Mouse (Mus musculus) adrenal gland, adult 8-10 months (tissue): Measurements from ENCODE around the gene Wnt9a. TPM values are rescaled to one million over a fixed set of nuclear protein-coding genes. Genes with fewer than 3 reads are reported as not detected.
A peak's percentile ranks its signal among the peaks of the same experiment; 100 is the strongest.

Source experiments
- DNase-seq: peaks from one replicate; pipeline ENCODE4 v3.0.0; 2022
- total RNA-seq, 4 experiments: library from RNA; stranded (reverse); gene quantifications; 2 replicates each; pipeline ENCODE4 v1.2.4; 2022

Wnt9a gene
- total RNA-seq, 4 experiments from 2014 or later = 1.2 to 1.5 (median 1.5) TPM

DNA sequence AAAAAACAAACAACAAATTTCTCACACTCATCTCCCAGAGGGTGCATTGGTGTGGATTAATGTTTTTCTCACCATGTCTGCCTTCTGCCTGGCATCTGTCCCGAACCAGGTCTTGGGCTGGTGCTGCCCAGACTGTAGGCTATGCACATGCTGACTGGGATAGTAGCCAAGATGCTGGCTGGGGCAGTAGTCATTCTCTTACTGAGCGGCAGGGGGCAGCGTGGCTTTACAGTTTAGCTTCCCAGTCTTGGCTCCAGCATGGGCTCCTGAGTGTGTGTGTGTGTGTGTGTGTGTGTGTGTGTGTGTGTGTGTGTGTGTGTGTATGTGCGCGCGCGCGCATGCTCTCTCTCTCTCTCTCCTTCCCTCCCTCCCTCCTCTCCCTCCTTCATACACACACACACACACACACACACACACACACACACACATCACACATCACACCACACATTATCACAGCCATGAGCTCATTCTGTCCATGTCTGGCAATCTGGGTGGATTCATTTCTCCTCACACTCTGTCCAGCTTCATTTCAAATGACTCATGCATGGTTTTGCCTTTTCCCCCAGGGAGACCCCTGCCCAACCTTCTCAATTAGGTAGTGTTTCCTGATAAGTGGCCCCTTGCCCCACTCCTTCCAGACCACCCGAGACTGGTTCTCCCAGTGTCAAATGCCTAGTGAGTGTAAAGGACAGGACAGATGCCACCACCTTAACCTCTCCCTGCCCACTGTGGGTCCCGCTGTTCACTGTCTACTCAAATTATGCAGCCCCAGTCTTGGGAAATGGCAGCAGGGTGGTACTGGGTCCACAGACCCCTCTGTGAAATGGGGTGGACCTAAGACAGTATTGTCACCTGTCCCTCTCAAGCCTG is 3.8 kb upstream of the Wnt9a start:
- peak; percentile 78 for DNase-seq

DNA sequence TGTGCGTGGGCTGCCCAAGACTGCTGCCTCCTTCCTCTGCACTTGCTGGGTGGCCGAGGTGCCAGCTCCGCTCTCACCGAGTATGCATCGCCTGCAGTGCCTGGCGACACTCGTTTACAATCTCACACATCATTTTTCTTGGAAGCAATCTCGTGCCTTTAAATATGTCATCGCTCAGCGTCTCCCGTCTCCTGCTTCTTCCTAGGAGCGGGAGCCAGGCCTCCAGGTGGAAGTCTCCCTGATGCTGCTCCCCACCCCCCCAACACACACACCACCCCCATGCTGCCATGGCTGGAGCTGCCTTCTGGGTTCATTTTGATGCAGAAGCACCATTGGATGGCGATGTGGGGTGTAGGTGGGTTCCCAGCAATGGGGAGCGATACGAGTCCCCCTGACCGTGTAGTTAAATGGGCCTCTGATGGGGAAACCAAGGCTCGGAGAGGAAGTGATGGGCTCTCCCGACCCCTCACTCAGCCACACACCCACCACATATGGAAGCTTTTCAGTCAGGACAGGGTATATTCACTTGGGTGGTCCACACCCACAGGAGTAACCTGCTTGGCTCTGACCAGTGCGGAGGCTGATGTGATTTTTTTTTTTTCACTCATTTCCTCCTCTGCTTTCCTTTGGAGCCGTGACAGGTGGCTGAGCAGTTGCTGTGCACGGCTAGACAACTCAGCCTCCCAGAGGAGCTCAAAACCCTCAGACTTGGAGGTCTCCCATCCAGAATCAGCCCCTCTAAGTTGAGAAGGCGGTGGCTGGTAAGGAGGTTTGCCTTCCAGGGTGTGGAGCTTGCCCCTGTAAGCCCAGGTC is 1.5 kb upstream of the Wnt9a start:
- DNase-seq = no peak

DNA sequence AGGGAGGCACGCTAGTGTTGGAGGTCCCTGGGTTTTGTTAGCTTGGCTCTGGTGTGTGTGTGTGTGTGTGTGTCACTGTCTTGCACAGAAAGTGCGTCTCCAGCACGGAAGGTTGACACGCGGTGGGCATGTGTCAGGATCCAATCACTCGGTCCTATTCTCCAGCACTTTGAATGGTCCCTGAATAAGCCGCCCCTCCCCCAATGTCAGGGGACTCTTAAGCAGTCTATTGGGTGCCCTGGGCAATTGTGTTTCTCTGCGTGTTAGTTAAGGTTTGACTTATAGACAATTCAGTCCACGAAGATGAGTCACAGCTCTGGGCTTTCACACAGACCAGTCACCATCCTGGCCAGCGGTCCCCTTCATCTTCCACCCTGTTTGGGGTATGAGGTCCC is 910 bp upstream of the Wnt9a start:
- DNase-seq = no peak

DNA sequence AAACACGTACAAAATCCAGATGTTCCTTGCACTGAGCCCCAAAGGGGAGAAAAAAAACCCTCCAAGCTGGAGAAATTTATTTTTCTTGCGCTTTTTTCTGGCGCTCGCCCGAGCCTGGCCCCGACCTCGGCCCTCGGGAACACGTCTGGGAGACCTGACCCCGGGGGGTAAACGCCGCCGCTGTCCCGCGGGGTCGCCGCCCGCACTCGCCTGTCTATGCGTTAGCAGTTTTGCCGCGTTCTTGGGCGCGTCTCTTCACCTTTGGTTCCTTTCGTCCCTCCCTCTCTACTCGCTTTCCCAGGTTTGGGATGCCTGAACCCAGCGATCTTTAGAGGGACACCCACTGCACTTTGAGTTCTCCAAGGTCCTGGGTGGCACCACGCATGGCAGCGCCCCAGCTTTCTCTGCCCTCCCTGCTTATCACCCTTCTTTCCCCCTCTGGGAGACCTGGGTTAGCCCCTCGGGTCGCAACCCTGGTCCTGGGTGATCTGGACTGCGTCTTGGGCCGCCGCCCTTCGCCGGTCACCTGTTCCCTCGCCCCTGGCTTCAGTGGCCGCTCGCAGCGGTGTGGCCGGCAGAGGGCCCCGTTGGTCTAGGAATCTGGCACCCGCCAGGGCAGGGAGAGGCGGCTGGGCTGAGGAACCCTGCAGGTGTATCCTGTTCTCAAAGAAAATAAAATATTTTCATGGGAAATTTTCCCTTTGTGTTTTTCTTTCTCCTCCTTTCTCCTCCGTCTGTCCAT is 865 bp downstream of the Wnt9a start:
- DNase-seq = peak; percentile 65

DNA sequence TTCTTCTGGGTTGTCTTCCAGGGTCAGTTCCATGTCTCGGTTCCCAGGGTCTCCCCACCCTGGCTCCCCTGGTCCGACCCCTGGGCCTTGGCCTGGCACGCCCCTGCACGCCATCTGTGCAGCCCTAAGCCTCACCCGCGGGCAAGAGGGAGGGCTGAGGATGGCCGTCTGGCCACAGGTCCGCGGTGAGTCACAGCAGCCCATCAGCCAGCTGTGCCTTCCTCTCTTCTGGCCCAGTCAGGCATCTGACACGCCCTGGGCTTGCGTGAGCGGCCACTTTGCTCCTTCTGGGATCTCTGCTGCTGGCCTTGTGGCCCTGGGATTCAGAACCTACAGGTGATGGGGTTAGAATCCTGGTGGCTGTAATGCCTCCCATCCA is 1.4 kb downstream of the Wnt9a start:
- DNase-seq = no peak

DNA sequence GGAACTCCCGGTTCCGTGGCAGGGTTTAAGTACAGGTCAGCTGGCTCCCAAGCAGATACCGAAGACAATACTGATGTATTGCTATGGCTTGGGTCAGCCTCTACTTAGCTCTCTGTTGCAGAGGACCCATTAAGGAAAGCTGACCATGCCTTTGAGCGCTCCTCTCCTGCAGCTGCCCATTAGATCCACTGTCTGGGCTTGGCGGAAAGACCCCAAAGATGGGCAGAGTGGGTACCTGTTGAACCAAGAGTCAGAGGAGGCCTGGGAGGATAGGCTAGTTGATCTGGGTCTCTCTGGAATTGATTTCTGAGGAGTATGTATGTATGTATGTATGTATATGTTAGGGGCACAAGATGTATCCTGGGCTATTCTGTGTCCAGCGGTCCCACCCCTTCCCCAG is 1.9 kb downstream of the Wnt9a start:
- no peak for DNase-seq

DNA sequence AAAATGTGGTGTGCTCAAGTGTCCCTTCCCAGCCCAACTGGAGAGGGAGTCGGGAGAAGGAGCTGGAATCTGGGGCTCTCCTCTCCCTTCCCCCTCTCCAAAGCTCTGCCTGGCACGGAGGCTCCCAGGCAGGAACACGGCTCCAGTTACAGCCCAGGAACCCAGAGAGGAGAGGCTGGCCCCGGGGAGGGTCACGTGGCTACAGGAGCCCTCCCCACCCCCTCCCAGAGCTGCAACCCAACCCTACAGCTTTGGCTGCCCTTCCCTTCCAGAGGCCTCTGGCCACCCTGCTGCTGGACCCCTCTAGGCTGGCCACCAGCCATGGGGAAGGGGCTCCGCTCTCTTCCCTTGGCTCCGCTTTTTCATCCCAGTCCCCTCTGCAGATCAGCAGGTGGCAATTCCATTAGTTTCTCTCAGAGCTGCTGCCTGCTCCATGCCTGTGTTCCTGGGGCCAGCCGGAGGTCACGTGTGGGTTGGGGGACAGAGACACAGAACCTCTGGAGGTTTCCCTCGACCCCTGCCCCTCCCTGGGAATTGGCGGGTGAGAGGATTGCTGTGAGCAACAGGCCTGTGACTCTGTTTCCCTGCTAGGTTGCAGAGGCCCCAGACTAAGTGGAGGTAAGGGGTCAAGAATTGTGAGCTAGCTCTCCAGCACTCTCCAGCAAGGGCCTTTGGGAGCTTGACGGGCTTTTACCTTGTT is 2.5 kb downstream of the Wnt9a start:
- DNase-seq = no peak

DNA sequence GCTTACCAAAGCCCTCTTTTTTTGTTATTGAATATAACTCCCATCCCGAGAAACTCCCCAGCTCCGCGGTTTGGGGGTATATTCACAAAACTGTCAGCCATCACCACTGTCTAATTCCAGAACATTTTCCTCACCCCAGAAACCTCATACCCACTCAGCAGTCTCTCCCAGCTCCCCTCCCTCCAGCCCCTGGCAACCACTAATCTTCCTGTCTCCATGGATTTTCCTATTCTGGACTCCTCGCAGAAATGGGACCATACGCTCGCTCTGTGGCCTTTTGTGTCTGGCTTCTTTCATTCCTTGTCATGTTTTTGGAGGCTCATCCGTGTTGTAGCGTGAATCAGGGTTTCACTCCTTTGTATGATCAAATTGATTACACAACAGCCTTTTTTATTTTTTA is 3.2 kb downstream of the Wnt9a start:
- DNase-seq = no peak

DNA sequence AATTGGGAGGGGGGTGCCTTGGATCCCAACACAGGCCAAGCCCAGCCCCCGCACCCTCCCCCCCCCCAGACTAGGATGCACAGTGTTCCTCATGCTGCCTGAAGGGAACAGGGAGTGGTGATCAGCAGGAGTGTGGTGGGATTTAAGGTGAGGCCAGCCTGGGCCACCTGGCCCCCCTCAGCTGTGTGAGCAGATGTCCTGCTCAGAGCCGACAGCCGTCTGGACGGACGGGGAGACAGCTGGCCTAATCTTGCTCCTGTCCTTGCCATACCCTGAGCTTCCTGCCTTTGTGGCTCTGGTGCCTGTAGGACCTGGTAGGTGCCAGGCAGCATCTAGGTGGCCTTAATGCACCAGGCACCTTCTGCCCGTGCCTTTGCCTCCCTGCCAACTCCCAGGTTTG is 5.3 kb downstream of the Wnt9a start:
- DNase-seq = no peak

DNA sequence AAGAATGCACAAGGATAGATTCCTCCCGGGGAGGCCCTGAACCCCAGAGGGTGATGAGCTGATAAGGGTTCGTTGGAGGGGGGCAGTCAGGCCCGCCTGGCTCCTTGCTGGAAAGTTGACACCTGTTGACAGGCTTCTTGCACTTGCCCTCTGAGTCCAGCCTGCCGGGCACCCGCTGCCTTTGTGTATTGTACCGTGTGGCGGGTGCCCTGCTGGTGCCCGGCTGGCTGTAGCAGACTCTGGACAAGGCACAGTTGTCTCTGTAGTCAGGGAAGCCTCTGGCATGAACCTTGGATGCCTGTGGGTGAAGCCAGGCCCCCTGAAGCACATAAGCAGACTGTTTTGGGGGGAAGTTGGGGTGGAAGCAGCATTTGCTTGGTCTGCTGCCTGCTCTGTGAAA is 5.8 kb downstream of the Wnt9a start:
- DNase-seq = no peak

DNA sequence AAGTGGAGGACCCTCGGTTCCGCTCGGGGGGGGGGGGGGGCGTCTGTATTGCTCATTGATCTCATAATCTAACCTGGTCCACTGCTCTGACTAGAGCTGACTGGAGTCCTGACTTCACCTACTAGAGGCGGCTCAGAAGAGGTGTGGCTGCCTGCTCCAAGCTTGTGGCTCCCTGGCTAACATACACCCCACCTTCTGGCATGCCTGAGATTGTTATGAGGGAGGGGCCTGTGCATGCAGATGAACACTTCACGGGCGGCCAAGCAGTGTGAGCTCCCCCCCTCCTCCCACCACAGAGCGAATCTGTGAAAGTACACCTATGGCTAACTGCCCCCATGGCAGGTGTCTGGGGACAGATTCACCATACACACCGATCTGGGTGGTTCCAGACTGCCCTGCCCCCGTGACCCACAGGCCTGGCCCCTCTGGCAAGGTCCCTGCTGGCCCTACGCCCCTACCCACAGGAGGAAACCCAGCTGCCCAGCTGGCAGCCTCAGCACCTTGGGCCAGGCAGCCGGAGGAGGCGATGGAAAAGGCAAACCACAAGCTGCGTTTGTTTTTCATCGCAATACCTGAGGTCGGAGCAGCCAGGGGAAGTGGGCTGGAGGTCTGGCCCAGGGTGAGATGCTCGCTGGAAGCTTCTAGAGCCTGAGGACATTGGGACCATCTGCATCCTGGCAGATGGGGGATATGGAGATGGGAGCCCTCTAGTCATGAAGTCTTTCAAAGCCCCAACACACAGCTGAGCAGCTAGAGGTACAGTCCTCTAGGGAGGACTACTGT is 6.5 kb downstream of the Wnt9a start:
- no peak for DNase-seq

DNA sequence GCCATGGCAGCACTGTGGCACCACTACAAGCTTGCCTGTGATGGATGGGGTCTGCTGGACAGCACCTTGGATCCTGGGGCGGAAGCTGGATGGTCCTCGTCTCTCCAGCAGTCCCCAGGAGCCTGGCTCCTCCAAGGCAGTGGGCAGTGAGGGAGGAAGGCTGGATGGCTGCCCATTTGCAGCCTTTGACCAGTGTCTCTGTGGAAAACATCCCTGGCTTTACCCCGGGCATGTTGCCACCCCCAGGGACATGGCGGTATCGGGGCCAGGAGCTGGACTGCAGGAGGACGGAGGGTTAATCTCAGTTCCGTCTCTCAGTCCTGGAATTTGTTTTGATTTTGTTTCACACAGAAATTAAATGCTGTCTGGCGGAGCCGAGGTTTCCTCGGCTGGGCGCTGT is 7.2 kb downstream of the Wnt9a start:
- DNase-seq = no peak

DNA sequence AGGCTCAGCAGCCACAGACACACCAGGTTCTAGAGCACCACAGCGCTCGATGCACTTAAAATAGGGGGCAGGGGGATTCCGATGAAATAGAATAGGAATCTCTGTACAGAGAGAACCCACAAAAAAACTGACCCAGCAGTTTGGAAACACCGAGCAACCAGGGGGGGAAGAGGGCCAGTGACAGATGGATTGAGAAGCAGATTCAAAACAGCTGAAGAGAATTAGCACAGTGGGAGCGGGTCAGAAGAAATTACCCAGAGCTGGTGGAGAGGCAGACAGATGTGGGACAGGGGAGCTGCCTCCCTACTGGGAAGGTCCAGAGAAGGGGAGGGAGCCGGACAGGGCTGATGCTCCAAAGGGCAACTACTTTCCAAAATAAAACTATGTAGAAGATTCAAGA is 9.8 kb downstream of the Wnt9a start:
- DNase-seq = no peak

DNA sequence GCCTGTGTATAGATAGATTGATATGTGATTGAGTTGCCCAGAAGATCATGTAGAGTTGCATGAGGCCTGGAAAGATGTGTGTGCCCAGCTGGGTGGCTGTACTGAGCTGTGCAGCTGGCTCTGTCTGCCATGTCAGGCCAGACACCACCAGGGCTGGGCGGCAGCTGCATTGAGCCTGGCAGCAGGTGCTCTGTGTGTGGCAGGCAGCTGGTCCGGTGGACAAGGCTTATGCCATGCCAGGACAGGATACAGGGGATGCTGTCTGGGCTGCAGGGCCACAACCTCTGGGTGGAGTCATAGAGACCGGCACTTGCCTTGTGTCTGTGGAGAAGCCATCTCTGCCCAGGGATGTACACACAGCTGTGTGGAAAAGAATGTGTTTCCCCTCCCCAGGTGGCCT is 16.3 kb downstream of the Wnt9a start:
- DNase-seq = no peak

DNA sequence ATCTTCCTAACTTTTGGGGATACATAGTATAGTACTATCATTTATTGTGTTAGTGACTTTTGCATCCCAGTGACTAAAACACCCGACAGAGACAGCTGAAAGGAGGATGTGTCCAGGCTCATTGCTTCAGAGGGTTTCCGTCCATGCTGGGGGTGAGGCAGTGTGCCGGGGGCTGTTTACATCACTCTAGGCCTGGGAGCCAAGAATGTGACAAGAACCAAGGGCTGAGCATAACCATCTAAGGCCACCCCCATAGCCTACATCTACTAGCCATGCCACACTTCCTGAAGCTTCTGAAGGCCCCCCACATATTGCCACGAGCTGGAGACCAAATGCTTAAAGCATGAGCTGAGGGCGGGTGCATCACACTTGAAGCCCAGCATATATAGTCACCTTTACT is 18.0 kb downstream of the Wnt9a start:
- DNase-seq = no peak

DNA sequence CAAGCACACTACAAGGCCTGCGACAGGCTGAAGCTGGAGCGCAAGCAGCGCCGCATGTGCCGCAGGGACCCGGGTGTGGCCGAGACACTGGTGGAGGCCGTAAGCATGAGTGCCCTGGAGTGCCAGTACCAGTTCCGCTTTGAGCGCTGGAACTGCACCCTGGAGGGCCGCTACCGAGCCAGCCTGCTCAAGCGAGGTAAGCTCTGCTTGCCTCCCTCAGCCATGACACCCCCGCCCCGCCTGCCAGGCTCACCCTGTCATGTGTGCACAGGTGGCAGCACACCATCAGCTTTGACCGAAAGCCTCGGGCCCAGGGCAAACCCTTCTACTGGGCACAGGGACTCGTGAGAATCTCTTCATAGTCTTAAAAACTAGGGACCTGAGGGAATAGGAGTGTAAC is 20.9 kb downstream of the Wnt9a start:
- no peak for DNase-seq

DNA sequence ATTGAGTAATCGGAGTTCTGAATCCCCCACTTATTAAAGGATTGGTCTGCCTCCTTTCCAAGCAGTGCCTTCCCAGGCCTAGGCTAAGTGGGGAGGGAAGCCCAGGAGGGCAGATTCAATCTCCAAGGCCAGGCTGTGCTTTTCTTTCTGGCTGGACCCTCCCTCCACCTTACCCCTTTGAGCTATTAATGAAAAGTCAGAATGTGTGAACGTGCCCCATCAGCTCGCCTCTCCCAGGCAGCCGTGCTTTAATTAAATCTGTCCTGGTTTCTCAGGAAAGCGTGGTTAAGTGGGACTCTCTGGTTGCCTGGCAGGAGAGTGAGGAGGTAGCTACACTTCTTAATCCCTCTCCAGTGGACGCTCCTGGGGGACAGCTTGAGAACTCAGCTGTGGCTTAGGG is 22.9 kb downstream of the Wnt9a start:
- no peak for DNase-seq

DNA sequence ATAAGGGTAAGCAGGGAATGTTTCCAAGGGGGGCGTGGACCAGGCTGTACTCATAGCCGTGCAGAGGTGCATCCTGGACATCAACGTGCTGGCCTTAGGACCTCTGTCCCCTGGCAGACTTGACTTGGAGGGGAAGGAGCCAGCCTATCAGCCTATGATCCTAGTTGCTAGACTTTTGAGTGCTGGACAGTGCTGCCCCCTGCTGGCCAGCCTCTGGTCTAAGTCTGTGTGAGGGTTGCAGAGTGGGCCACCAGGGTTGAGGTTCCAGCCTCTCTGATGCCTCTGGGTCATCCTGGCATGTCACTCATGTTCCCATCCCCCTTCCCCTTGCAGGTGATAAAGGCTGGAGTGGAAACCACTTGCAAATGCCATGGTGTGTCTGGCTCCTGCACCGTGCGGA is 23.8 kb downstream of the Wnt9a start:
- peak; percentile 14 for DNase-seq

DNA sequence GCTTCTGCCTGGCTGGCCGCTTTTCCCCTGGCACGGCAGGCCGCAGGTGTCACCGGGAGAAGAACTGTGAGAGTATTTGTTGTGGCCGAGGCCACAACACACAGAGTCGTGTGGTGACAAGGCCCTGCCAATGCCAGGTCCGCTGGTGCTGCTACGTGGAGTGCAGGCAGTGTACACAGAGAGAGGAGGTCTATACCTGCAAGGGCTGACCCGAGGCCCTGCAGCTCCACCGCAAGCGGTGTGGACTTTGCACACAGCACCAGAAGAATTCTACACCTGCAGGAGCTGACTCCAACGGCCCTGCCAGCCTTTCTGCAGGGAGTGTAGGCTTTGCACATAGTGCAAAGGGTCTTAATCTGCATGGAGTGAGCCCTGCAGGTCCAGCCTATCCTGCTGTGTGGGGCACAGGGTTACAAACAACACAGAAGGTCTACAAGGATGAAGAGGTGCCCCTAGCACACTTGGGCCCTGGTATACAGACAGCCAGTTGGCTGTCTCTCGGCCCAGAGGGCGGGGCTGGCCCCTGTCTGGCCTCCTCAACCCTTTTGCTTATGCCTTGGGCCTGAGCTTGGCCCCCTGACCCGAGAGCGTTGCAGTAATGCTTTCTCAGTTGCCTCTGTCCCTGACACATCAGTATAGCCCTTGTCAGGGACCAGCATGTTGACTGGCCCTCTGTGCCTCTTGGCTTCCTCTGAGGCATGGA is 24.6 kb downstream of the Wnt9a start:
- no peak for DNase-seq

DNA sequence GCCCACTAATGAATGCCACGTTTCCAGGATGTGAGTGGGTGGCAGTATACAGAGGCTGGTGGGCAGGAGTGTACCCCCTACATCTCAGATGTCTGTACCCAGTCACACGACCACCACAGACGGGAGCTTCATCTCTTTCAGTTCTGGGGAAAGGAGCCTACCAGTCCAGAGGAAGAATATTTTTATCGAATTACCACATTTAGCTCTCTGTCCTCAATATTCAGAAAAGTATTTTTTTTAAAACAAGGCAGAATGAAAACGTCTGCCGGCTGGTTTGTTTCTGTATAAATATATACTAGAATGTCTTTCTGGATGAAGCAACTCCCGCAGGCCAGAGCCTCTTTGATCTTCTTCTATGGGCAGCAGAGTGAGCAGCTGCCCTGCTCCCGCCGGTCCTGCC is 26.2 kb downstream of the Wnt9a start:
- DNase-seq = no peak

DNA sequence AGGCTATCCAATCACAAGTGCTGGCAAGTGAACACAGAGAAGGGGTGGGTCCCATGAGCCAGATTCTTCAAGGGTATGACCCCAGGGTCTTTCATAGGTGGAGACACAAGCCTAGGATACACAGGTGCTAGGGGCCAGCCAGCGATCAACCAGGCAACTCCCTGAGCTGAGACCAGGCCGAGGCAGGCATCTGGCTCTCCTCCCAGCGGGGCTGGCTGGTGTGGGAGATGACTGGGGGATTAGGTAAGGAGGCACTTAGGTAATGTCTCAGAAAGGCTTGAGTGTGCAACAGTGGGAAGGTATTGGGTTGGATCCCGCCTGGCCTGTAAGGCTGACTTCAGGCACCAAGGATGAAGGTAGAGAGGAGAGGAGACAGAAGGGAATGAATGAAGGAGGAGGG is 28.4 kb downstream of the Wnt9a start:
- DNase-seq = no peak
